13 mouse cellular contexts compared by ENCODE assay signal in genomic region chr12:45671554-45671948, GRCm38 (mm10).
DNase-seq lines count a peak whose midpoint lies in the region; ATAC-seq and TF ChIP-seq lines count a peak whose summit lies in the region.
"Had no signal": no experiment of that assay in that cellular context is flagged by ENCODE, and none has a peak within 500 bp of the region (broad histone marks: within the 10 kb centered on the region; RNA-seq: fewer than 3 reads in every experiment).

No protein-coding gene starts in this region.

- H3K4me1 ChIP-seq in embryonic facial prominence, embryonic 10.5 days = peaks cover 32% of the 10 kb centered on the region
- H3K4me1 ChIP-seq in hindbrain, embryonic 16.5 days (ENCODE audit: control insufficient read depth, insufficient read depth, low read depth, low read length) = peaks cover 10% of the 10 kb centered on the region
- peaks cover 6% of the 10 kb centered on the region; the same call in 1 of the 2 replicates for H3K4me1 ChIP-seq in midbrain, postnatal 0 days (ENCODE audit: insufficient read depth, low read length)
- H3K4me1 ChIP-seq: heart, embryonic 13.5 days had no signal

- ATAC-seq in hindbrain, embryonic 16.5 days = peak; percentile 53
- peak; percentile 43; the same call in 1 of the 2 replicates for ATAC-seq in midbrain, postnatal 0 days (ENCODE audit: low FRiP score)
- ATAC-seq in erythroblast, adult 5-6 weeks (replicated peaks; ENCODE audit: low FRiP score, poor library complexity, severe bottlenecking) = no peak

- no peak for TF ChIP-seq CTCF in midbrain, postnatal 0 days (IDR thresholded peaks at IDR 0.05)

- peak; percentile 11 for DNase-seq in kidney, postnatal 10 days
- no peak for DNase-seq in kidney, postnatal 36 days
- no peak for DNase-seq in embryonic facial prominence, embryonic 10.5 days (ENCODE audit: low spot score)
- DNase-seq in midbrain, postnatal 0 days (ENCODE audit: low spot score) = peak; percentile 46
- DNase-seq in T-cell, adult 2 months (ENCODE audit: low spot score) = no peak
- DNase-seq in cerebellum, adult 8-10 months = no peak
- DNase-seq: cerebellum, adult 18-20 months; layer of hippocampus, adult 9-11 months; lung, postnatal 4 days had no signal

- peak overlapping the region; percentile 13 for H3K4me2 ChIP-seq in hindbrain, embryonic 16.5 days (ENCODE audit: low read length)
- 0 out of 2 replicates have a peak overlapping the region, but pooled peaks have one; percentile 12 for H3K4me2 ChIP-seq in midbrain, postnatal 0 days (ENCODE audit: low read depth, low read length, poor library complexity, severe bottlenecking)
- H3K4me2 ChIP-seq: heart, embryonic 13.5 days had no signal

- H3K9me3 ChIP-seq in embryonic facial prominence, embryonic 10.5 days = no peaks in the 10 kb centered on the region
- no peaks in the 10 kb centered on the region for H3K9me3 ChIP-seq in hindbrain, embryonic 16.5 days (ENCODE audit: control insufficient read depth, low read length)
- H3K9me3 ChIP-seq in midbrain, postnatal 0 days (ENCODE audit: low read length) = no peaks in the 10 kb centered on the region
- H3K9me3 ChIP-seq: heart, embryonic 13.5 days had no signal

- 0 out of 2 replicates have a peak overlapping the region, but pooled peaks have one; percentile 1 for H3K27ac ChIP-seq in embryonic facial prominence, embryonic 10.5 days (replicated peaks)
- H3K27ac ChIP-seq in hindbrain, embryonic 16.5 days (ENCODE audit: low read depth, low read length) = peak overlapping the region; percentile 79
- peak overlapping the region; percentile 79 for H3K27ac ChIP-seq in midbrain, postnatal 0 days (ENCODE audit: low read depth, low read length)
- H3K27ac ChIP-seq: heart, embryonic 13.5 days had no signal

- no peaks in the 10 kb centered on the region for H3K36me3 ChIP-seq in embryonic facial prominence, embryonic 10.5 days (replicated peaks)
- H3K36me3 ChIP-seq in hindbrain, embryonic 16.5 days (ENCODE audit: control insufficient read depth, insufficient read depth, low read length) = no peaks in the 10 kb centered on the region
- H3K36me3 ChIP-seq in midbrain, postnatal 0 days (ENCODE audit: insufficient read depth, low read length) = no peaks in the 10 kb centered on the region
- H3K36me3 ChIP-seq: heart, embryonic 13.5 days had no signal

- 39% methylated on average over 4 of the region's 4 CpGs for WGBS in embryonic facial prominence, embryonic 10.5 days
- WGBS in hindbrain, embryonic 16.5 days = 29% methylated on average over 4 of the region's 4 CpGs
- WGBS in midbrain, postnatal 0 days = 43% methylated on average over 4 of the region's 4 CpGs

- H3K4me3 ChIP-seq in embryonic facial prominence, embryonic 10.5 days = no peak overlapping the region
- no peak overlapping the region for H3K4me3 ChIP-seq in hindbrain, embryonic 16.5 days (ENCODE audit: low read length)
- H3K4me3 ChIP-seq in midbrain, postnatal 0 days (ENCODE audit: low read depth, low read length) = no peak overlapping the region
- H3K4me3 ChIP-seq: heart, embryonic 13.5 days; myocyte had no signal

- peak overlapping the region; percentile 35; the same call in 1 of the 2 replicates for H3K9ac ChIP-seq in hindbrain, embryonic 16.5 days (ENCODE audit: low read depth, low read length)
- peak overlapping the region; percentile 24; the same call in 1 of the 2 replicates for H3K9ac ChIP-seq in midbrain, postnatal 0 days (replicated peaks; ENCODE audit: low read length, poor library complexity, severe bottlenecking)
- H3K9ac ChIP-seq: heart, embryonic 13.5 days had no signal

- H3K27me3 ChIP-seq in embryonic facial prominence, embryonic 10.5 days (replicated peaks; ENCODE audit: low read depth, poor library complexity, severe bottlenecking) = no peaks in the 10 kb centered on the region
- H3K27me3 ChIP-seq in hindbrain, embryonic 16.5 days (replicated peaks; ENCODE audit: control insufficient read depth, insufficient read depth, low read length) = no peaks in the 10 kb centered on the region
- no peaks in the 10 kb centered on the region for H3K27me3 ChIP-seq in midbrain, postnatal 0 days (ENCODE audit: insufficient read depth, low read length)
- H3K27me3 ChIP-seq: heart, embryonic 13.5 days had no signal

Comparison
In these comparisons a context has a peak if more than half of its experiments do, and no peak if none do; other contexts are left out.
1. DNase-seq: peak in kidney, postnatal 10 days (single experiment) and midbrain, postnatal 0 days (single experiment); none in kidney, postnatal 36 days (0 of 2), embryonic facial prominence, embryonic 10.5 days (single experiment), T-cell, adult 2 months (single experiment) and cerebellum, adult 8-10 months (single experiment).
2. H3K27ac ChIP-seq: peak in every context shown above with its lines; median percentile 79 in hindbrain, embryonic 16.5 days; 79 in midbrain, postnatal 0 days; 1 in embryonic facial prominence, embryonic 10.5 days.